Mouse (Mus musculus) A20 (cell line): ENCODE data around the gene Gm973.
"Not testable (repeated sequence)": the region's sequence is repeated elsewhere in the genome, so short reads cannot be mapped to it uniquely, and the experiment has no call there.

Experiments used
- DNase-seq: peaks from one replicate; pipeline ENCODE4 v3.0.0-alpha.2; 2011; ENCODE audit warnings: low read depth, low spot score

Gm973 gene

GRCm38 (mm10) chr1:59625410-59625809, 109.3 kb downstream of the Gm973 start:
- no peak for DNase-seq

- DNase-seq, result no peak
Observed at GRCm38 (mm10) chr1:59629194-59629593, 113.1 kb downstream of the Gm973 start.

- DNase-seq, result not testable (repeated sequence)
Observed at GRCm38 (mm10) chr1:59630356-59630755, 114.3 kb downstream of the Gm973 start.

GRCm38 (mm10) chr1:59631986-59632659, 116.1 kb downstream of the Gm973 start:
- no peak for DNase-seq

GRCm38 (mm10) chr1:59633056-59633455, 117.0 kb downstream of the Gm973 start:
- no peak for DNase-seq

- DNase-seq, result no peak
Observed at GRCm38 (mm10) chr1:59636349-59636748, 120.3 kb downstream of the Gm973 start.

GRCm38 (mm10) chr1:59638371-59638770, 122.3 kb downstream of the Gm973 start:
- DNase-seq, result peak; percentile 21

- DNase-seq, result no peak
Observed at GRCm38 (mm10) chr1:59642488-59642887, 126.4 kb downstream of the Gm973 start.

- DNase-seq, result not testable (repeated sequence)
Observed at GRCm38 (mm10) chr1:59646502-59646901, 130.4 kb downstream of the Gm973 start.

- DNase-seq, result no peak
Observed at GRCm38 (mm10) chr1:59651201-59651819, 135.2 kb downstream of the Gm973 start.

GRCm38 (mm10) chr1:59653243-59653911, 137.3 kb downstream of the Gm973 start:
- no peak for DNase-seq

- no peak for DNase-seq
Observed at GRCm38 (mm10) chr1:59656244-59657171, 140.4 kb downstream of the Gm973 start.

- no peak for DNase-seq
Observed at GRCm38 (mm10) chr1:59663456-59664135, 147.5 kb downstream of the Gm973 start.

- DNase-seq, result no peak
Observed at GRCm38 (mm10) chr1:59668871-59669270, 152.8 kb downstream of the Gm973 start.

- DNase-seq, result peak; percentile 58
Observed at GRCm38 (mm10) chr1:59669962-59670630, 154.0 kb downstream of the Gm973 start.

- DNase-seq, result peak; percentile 90
Observed at GRCm38 (mm10) chr1:59670641-59671168, 154.6 kb downstream of the Gm973 start, which contains the start of gene Sumo1. Gene Sumo1, minus strand, starts transcription at chr1:59670834.

- DNase-seq, result no peak
Observed at GRCm38 (mm10) chr1:59673661-59674060, 157.6 kb downstream of the Gm973 start.

GRCm38 (mm10) chr1:59683926-59684818, 168.1 kb downstream of the Gm973 start:
- peak; percentile 35 for DNase-seq
